Mouse (Mus musculus): ENCODE measurements around the gene Emc10. TPM values are rescaled to one million over a fixed set of nuclear protein-coding genes. Genes with fewer than 3 reads are reported as not detected.

Emc10 gene
- total RNA-seq, 2 experiments from 2014 or later, result 84.1 to 90.2 TPM

DNA sequence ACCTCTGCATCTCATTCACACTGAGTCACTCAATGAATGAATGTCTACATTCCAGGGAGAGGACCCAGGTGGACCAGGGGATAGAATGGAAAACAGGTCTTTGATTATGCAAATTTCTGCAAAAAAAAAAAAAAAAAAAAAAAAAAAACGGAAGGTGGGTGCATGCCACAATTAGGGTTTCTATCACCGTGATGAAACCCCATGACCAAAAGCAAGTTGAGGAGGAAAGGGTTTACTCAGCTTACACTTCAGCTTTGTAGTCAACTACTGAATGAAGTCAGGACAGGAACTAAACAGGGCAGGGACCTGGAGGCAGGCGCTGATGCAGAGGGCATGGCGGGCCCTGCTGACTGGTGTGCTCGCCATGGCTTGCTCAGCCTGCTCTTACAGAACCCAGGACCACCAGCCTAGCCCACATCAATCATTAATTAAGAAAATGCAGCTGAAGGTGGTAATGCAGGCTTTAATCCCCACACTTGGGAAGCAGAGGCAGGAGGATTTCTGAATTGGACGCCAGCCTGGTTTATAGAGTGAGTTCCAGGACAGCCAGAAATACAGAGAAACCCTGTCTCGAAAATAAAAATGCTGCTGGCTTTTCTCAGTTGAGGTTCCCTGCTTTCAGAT, 10.6 kb downstream of the Emc10 start:
- no peak for DNase-seq (ENCODE audit: low spot score in 2 of 2)

DNA sequence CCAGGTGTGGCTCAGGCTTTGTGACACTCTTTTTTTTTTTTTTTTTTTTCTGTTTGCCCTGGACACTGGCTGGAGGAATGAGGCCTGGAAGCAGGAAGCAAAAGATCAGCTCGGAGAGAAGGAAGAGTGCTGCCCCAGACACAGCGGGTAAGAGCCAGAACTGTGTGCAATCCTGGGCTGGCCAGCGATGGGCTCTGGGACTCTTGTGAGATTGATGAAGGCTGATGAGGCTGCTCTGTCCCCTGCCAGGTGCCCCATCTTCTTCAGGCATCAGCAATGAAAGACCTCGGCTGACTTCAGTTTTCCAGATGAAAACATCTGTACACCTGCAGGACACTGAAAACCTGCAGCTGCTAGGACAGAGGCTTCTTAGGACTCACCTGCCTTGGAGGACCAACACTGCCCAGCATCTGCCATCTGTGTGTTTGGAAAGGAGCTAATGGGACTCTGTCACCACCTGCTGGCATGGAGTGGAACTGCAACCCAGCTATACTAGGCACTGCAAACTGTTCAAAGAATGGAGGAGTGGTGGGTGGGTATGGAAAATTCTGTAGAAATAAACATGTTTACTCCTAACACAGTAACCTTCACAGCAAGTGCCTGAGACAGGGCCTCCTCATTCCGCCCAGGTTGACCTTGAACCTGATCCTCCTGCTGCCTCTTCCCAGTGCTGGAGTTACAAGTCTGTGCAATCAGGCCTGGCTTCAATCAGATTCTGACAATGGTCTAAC, 11.3 kb downstream of the Emc10 start:
- peak in 1 of 2 experiments; percentile 55 for DNase-seq (ENCODE audit: low spot score in 2 of 2)

DNA sequence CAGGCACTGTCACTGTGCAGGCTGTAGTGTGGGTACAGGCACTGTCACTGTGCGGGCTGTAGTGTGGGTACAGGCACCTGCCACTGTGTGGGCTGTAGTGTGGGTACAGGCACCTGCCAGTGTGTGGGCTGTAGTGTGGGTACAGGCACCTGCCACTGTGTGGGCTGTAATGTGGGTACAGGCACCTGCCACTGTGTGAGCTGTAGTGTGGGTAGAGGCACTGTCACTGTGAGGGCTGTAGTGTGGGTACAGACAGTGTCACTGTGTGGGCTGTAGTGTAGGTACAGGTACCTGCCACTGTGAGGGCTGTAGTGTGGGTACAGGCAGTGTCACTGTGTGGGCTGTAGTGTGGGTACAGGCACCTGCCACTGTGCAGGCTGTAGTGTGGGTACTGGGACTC, 12.2 kb downstream of the Emc10 start:
- DNase-seq (ENCODE audit: low spot score in 2 of 2), result no peak

DNA sequence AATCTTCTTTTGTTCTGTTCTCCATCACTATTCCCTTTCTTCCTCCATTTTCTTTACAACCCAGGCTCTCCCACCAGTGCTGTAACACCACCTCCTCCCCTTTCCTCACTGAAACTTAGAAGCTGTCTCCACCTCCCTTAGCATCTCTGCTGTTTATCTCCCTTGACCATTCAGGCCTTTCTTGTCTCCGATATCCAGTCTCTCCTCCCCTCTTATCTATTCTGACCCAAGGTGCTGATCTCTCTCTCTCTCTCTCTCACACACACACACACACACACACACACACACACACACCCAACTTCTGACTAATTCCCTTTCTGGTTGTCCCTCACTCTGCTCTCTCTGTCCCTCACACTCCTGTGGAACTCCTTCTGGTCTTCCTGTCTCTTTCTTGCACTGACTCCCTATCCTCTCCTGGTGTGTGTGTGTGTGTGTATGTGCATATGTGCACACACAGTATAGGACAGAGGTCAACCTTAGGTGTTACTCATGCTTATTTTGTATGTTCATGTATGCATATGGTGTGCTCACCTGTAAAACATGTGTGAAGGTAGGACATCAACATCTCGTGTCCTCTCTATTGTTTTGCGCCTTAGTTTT, 13.4 kb downstream of the Emc10 start:
- DNase-seq (ENCODE audit: low spot score in 2 of 2), result no peak

DNA sequence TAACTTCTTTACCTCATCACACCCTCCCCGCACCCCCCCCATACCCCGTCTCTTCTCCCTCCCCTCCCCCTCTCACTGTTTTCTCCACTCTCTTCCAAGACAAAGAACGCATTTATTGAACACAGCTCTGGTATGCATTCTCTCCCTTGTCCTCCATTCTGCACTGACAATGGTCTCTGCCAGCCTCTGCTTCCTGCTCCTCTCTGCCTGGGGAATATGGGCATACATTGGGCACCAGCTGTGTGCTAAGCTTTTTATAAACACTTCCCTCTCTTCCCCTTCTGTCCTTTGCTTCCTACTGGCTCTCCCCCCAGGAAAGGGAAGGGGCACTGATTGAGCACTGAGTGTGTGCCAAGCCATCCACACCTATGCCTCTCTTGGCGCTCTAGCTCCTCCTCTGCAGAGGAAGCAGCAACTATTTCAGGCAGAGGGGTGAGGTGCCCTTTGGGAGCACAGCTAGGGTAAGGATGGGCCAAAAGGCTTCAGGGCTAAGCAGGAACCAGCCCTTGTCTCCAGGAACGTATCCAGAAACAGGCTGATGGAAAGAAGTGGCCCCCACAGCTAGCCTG, 21.2 kb downstream of the Emc10 start:
- no peak for DNase-seq (ENCODE audit: low spot score in 2 of 2)

DNA sequence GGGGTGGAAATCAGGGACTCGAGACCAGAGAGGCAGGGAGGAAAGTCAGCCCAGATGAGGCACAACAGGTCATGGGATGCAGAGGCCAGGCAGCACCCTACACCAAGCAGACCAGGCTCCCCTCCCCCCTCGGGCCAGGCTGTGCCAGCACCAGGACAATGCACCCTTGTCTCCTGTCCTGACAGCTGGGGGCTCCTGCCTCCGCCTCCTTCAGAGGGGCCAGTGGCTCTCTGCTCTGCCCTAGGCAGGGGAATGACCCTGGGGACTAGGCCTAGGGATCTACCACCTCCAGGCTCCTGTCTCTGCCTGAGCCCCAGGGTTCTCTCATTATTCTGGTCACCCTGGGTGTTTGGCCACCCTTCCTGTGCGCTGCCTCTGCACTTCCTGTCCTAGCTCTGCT, 21.9 kb downstream of the Emc10 start:
- DNase-seq (ENCODE audit: low spot score in 2 of 2), result no peak

DNA sequence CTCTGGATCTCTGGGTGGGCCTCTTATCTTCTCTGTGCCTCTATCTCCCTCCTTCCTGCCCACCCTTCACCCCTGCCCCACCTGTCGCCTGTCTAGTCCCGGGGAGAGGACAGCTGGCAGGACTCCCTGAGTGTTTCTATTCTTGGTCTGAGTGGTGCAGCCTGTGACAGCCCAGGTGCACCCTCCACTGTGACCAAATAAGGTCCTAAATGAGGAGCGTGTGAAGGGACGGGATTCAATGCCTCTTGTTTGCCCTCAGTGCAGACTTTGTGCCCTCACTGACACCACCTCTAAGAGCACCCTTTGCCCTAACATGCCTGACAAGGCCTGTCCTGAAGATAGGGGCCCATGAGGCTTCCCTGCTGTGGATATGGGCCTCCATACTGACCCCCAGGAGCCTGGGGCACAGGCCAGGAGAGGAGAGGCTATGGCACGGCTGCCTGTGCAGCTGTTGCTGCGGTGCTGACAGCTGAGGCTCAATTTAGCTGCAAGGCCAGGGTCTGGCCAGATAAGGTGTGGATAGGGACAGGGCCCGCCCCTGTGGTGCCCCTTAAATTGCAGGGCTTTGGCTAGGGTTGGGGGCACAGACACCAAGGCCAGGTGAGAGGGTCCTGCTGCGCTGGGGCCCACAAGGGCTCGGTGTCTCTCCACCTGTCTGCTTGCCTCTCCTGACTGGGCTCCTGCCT, 23.2 kb downstream of the Emc10 start:
- DNase-seq (ENCODE audit: low spot score in 2 of 2), result no peak

DNA sequence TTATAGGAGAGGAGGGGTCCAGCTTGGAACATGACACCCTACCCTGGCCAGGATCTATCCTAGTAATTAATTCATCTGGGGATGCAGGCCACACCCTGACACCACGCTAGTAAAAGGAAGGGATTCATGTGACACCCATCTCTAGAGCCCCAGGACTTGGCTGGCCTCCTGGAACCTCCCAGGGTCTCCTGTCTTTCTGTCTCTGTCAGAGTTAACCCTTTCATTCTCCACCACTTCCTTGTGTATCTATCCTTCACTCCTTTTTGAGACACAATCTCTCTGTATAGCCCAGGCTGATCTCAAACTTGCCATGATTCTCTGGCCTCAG, 23.8 kb downstream of the Emc10 start:
- DNase-seq (ENCODE audit: low spot score in 2 of 2), result no peak

DNA sequence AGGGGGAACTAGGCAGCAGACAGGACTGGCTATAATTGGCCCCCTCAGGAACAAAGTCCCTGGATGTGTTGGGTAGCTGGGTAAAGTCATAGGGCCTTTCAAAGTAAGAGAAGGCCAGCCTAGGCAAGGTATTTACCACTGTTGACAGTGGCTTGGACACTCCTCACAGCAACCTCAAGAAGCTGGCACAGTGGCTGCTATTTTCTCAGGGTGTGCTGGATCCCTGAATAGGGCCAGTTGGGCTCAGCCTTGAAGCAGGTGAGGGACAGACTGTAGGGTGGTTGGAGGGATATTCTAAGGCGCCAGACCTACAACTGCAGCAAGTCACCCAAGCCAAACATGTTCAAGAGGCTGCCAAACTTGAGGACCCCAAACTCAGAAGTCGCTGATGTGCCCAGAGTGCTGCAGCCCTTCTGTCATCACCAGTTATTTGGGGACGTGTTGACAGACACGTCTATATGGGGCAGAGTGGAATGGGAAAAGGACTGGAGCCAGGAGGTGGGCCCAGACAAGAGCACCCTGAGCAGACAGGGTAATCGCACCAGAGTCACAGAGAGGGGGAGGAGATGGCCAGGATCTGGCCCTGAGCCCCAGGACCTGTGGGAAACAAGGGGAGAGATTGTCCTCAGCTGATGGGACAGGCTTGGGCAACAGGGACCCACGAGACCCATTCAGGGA, 24.3 kb downstream of the Emc10 start:
- DNase-seq (ENCODE audit: low spot score in 2 of 2), result no peak

DNA sequence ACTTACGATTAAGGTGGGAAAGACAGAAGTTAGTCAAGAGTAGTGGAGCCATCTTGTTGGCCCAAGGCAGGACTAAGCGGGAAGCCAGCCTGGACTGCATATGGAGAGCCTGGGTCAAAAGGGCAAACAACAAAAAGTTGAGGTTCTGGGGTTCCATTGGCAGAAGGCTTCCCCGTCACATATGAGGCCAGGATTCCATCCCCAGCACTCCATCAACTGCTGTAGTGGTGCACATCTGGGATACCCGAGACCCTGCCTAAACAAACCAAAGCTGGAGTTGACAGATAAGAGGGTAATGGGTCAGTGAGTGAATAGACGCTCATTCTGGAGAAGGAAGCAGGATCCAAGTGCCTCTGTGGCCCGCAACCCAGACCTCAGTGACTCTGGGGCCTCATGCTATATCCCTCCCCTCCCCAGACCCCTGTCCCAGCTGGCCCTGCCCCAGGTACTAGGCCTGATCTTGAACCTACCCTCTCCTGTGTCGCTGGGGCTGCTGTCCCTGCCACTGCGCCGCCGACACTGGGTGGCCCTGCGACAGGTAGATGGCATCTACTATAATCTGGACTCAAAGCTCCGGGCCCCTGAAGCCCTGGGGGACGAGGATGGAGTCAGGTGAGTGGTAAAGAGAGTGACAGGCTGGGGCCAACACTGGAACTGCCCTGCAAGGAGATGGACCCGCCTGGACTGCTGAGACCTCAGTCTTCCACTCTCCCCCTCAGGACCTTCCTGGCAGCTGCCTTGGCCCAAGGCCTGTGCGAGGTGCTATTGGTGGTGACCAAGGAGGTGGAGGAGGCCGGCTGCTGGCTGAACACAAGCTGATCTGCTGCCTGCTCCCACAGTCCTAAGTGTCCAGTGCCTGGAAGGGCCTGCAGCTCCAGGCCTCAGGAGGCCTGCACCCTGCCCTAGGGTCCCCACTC, 25.4 kb downstream of the Emc10 start:
- DNase-seq (ENCODE audit: low spot score in 2 of 2), result no peak

DNA sequence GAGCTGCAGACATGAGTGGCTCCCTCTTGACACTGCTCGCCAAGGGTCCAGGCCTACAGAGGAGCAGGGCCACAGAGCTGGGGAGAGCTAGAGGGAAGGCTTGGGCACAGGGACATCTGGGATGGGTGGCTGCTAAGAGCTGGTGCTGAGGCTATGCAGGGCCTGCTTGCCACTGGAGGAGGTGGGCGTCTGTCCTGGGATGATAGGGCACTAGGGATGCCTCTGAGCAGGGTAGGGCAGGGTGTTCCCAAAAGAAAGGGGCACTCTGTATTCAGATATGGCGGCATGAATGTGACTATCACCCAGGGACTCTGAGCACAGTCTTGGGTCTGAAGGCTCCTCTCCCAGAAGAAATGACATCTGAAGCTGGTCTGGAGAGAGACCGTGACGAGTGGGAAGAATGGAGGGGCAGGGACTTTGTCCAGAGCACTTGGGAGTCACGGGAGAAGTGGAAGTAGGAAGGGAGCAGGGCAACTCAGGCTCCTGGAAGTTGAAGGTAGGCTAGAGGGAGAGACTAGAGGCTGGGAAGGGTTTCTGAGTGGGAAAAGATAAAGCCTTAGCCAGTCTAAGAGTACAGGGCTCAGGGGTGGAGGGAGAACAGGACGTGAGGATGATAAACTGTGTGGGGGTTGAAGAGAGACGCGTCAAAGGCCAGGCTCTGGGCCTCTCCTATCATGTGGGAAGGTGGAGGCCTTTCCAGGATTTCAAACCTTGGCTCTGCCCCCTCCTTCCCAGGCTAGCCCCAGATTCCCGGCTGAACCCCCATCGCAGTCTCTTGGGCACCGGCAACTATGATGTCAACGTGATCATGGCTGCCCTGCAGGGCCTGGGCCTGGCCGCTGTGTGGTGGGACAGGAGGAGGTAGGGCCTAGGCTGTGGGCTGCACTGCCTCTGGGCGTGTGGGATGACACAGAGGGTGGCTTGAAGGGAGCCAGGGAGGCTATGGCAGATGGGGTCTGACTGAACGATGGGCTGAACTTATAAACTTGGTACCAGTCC, 26.4 kb downstream of the Emc10 start:
- peak in 1 of 2 experiments; percentile 2 for DNase-seq (ENCODE audit: low spot score in 2 of 2)

DNA sequence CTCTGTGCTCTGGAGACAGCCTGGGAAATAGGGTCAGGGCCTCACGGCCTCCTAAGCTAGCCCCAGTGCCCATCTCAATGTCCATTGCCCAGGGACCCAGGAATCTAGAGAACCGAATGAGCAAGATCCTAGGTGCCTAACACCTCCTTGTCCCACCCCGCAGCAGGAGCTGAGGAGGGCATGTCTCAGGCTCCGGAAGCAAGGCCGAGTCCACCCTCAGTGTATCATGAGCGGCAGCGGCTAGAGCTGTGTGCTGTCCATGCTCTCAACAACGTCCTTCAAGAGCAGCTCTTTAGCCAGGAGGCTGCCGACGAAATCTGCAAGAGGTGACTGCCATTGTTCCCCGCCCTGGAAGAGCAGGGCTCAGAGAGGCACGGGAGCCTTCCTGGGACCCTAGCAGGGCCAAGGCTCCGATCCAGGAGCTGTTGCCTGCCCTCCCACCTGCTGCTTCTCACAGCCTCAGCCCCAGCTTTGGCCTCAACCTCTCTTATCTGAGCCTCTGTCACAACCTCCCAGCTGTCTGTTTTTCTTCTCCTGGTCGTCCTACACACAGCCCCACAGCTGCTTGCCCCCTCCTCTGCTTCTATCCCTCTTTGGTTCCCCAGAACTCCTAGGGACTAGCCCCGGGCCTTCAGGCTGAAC, 27.6 kb downstream of the Emc10 start:
- DNase-seq (ENCODE audit: low spot score in 2 of 2), result peak in 1 of 2 experiments; percentile 1

DNA sequence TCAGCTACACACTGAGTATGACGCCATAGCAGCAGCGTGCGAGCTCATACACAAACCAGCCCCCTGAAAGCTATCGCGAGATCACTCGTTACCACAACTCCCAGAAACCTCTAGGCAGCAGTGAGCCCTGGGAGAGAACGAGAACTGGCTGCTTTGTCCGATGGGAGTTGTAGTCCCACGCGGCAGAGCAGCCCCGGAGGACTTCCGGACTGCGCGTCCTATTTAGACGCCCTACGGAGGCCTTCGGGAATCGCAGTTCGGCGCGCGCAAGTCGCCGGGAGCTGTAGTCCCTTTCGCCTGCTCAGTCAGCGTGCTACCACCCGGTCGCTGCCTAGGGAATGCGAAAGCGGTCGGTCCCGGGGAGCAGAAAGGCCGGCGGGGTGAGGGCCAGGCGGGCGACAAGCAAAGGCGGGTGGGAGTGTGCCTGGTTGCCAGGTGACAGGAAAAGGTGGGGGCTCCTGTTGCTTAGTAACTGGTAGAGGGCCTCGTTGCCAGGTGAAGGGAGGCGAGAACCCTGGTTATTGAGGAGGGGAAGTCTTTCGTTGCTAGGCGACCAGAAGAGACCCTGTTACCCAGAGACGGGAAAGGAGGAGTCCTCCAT, 28.4 kb downstream of the Emc10 start, which contains the start of gene Josd2:
Josd2 (plus strand) TSS at position 170 of the 601 bp plus-strand sequence.
- peak; percentile 69 to 87 for DNase-seq (ENCODE audit: low spot score in 2 of 2)

DNA sequence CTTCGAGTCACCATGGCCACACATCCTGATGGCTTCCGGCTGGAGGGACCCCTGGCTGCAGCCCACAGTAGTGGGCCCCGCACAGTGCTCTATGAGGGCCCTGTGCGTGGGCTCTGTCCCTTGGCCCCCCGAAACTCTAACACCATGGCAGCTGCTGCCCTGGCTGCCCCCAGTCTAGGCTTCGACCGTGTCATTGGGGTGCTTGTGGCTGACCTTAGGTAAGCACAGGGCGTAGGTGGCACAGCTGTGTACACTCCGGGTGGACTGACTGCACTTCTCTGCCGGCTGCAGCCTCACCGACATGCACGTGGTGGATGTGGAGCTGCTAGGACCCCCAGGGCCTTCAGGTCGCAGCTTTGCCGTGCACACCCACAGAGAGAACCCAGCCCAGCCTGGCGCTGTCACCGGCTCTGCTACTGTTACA, 29.4 kb downstream of the Emc10 start:
- no peak for DNase-seq (ENCODE audit: low spot score in 2 of 2)

DNA sequence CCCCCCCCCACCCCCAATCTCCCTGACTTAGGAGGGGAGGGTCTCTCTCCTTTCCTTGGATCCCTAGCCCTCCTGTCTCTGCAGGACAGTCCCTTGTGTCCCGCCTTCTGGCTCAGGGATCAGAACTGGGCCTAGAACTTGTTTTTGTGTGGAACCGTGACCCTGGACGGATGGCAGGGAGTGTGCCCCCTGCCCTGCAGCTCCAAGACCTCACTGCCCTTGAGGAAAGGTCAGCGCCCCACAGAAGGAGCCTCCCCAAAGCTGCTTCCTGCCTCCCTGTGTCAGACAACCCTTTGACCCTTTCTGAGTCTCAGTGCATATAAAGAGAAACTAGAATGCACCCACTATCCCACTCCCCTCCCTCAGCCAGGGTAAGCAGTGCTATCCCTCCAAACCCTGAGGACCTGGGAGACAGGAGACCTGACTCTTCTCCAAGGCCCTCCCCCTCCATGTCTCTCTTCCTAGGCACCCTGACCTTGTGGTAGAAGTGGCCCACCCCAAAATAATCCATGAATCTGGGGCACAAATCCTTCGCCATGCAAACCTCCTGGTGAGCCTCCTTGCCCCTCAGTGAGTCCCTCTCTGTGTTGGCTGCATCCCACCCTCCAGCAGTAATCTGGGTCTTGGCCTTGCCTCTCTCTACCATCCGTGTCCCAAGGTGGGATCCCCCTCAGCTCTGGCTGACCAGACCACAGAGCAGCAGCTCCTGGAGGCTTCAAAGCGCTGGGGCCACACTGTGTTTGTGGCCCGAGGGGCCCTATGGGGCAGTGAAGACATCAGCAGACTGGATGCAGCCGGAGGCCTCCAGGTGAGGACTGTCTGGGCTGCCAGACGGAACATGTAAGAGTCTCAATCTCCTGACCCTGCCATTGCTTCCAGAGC, 30.1 kb downstream of the Emc10 start:
- DNase-seq (ENCODE audit: low spot score in 2 of 2), result no peak

DNA sequence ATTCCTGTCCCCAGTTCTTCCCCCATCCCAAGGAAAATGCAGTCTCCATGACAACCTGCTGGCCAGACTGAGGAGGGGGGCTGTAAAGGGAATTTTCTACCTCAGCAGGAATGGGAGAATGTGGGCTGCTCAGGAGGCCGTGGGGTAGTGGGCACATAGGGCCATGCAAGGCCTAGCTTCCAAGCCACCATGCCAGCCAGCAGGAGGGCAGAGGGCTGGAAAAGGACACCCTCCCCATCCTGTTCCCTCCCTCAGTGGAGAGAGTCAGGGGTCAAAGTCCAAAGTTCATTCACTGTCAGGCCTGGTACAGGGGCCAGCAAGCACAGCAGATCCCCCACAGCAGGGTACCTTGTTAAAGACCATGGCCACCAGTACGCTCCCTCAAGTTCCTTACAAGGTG, 31.2 kb downstream of the Emc10 start, which contains the start of gene Aspdh:
Aspdh (plus strand) TSS at position 281 of the 400 bp plus-strand sequence.
- DNase-seq (ENCODE audit: low spot score in 2 of 2), result peak in 1 of 2 experiments; percentile 2

DNA sequence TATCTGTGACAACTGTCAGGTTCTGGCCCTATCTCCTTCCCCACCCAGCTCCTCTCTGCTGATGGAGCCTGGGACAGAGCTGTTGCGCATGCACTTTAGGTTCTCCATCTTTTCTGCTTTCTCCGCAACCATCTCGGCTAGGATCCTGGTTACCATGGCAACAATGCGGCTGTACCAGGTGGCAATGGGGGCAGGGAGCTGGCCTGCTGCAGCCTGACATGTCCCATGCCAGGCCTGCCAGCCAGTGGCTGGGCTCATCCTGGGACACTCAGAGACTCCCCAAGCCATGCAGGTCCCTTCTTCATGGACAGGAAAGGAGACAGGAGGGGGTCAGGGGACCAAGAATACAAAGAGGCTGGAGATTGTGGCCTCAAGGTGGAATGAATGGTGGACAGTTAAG, 31.8 kb downstream of the Emc10 start:
- peak in 1 of 2 experiments; percentile 3 for DNase-seq (ENCODE audit: low spot score in 2 of 2)
